Mouse (Mus musculus) frontal cortex, adult 2 months (tissue): ENCODE data around the gene Taf1b. TPM values are rescaled to one million over a fixed set of nuclear protein-coding genes. Genes with fewer than 3 reads are reported as not detected.
A peak's percentile ranks its signal among the peaks of the same experiment; 100 is the strongest.

ENCODE experiments used
- DNase-seq, 2 experiments: peaks; one replicate each; pipeline ENCODE4 v3.0.0; 2022; ENCODE audit warnings: low spot score in 1 of 2; ENCODE audit errors: extremely low spot score in 1 of 2
- polyA plus RNA-seq: library from polyadenylated mRNA; depleted of rRNA; stranded (reverse); fragments of >200 nt; gene quantifications from 2 replicates; pipeline ENCODE4 v1.2.3, GENCODE M21; 2012

Gene Taf1b
- polyA plus RNA-seq, 1 experiment, result 23.7 TPM

- DNase-seq, result no peak
Measured at GRCm38 (mm10) chr12:24548885-24549284, 50.7 kb downstream of the Taf1b start.

GRCm38 (mm10) chr12:24552531-24552930 is 54.4 kb downstream of the Taf1b start:
- no peak for DNase-seq

DNA sequence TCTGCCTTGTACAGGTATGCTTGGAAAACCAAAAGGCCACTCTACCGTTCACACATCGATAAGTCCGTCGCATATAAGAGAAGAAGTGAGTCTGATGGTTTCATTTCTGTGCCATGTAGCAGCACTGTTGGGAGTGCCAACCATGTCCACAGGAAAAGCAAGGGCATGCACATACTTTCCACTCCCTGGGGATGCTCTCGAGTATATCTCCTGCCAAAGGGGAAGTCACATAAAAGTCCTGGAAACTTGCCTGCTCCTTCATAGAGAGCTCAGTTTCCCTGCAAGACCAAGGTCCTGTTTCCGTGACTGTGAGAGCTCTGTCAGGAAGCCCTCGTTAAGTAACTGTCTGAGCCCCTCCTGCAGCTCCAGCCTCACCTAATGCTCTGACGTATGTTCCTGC is 57.8 kb downstream of the Taf1b start:
- no peak for DNase-seq

DNA sequence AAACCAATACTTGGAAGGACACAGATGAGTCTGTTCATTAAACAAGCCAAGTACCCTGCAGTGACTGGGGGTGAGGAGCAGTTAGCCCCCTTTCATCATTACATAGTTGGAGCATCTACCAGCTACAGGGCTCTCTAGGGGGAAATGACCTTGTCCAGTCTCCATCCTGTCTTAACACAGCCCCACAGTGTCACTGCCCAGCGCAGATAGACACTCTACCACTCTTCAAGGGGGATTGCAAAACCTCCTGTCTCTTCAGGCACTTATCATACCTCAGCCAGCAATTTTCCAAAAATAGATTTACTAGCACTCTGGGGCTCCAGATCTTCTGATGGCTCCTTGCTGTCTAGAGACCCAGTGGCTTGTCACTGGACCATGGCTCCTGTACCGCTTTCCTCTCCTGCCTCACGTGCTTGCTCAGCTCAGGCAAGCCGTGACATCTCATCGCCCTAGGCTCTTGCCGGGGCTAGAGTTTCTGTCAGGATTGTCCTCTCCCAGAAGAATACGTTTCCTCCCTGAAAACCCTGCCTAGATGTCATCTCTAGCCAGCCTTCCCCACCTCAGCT is 65.3 kb downstream of the Taf1b start:
- DNase-seq, result no peak

- DNase-seq, result no peak
Measured at GRCm38 (mm10) chr12:24565311-24565710, 67.2 kb downstream of the Taf1b start.

- DNase-seq, result no peak
Measured at GRCm38 (mm10) chr12:24567606-24568005, 69.4 kb downstream of the Taf1b start.

GRCm38 (mm10) chr12:24571523-24572392 is 73.6 kb downstream of the Taf1b start, which contains the start of gene Grhl1:
TSS of gene Grhl1 (plus strand) at chr12:24572283.
- peak; percentile 87 to 91 for DNase-seq

DNA sequence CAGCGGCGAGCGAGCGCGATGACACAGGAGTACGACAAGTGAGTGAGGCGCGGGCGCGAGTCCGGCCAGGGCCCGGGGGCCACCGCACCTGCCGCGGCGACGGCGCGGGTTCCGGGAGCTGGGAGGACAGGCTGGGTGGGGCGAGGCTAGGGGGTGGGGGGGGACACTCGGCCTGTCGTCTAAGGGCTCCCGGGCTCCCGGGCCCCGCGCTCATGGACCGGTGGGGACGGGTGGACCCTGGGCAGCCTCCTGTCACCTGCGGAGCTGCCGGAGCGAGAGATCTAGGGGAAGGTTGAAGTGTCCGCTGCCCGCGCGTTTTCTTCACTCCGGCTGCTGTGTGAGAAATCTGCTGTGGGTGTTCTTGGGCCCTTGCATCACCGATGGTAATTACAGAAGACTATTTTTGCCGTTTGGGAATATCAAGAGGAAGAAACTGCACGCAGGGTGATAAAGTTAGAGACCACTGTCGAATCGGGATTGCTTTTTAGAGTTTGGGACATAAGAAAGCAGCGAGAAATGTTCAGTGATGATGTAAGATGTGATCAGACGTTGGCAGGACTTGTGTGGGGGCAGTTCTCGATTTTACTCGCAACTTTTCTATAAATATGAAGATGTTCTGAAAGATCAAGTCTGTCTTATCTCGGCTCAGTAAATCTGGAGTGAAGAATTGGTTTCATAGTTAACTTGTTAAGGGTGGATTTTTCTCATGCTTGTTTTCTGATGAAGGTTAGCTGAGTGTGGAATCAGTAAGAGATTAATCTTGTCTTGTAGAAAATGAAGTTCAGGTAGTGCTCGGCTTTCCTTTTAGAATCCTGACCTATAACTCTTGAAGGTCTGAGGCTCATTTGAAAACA is 74.5 kb downstream of the Taf1b start:
- peak; percentile 15 to 49 for DNase-seq

DNA sequence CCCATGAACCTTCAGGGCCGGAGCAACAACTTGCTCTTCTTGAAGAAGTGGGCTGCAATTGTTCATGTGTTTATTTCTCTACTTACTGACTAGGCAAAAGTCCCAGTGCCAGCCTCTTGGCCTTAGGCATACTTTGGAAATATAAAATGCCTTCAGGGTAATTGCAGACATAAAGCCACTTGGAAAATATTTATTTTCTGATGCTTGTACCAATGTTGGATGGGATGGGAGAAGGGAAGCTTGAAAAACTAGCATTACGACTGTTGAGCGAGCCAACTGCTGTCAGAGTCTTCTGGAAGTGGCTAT is 75.1 kb downstream of the Taf1b start:
- DNase-seq, result no peak

GRCm38 (mm10) chr12:24574870-24575269 is 76.7 kb downstream of the Taf1b start:
- DNase-seq, result no peak

DNA sequence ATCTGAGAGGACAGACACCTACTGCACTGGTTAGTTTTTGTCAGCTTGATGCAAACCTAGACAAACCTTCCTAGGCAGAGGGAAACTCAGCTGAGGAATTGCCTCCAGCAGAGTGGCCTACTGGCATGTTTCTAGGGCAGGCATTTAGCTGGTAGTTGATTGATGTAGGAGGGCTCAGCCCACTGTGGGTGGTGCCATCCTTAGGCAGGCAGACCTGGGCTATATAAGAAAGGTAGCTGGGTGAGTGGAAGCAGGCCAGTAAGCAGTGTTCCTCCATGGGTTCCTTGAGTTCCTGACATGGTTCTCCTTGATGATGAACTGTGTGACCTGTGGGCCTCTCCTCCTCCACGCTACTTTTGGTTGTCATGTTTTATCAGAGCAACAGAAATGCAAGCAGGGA is 82.3 kb downstream of the Taf1b start:
- DNase-seq, result no peak

DNA sequence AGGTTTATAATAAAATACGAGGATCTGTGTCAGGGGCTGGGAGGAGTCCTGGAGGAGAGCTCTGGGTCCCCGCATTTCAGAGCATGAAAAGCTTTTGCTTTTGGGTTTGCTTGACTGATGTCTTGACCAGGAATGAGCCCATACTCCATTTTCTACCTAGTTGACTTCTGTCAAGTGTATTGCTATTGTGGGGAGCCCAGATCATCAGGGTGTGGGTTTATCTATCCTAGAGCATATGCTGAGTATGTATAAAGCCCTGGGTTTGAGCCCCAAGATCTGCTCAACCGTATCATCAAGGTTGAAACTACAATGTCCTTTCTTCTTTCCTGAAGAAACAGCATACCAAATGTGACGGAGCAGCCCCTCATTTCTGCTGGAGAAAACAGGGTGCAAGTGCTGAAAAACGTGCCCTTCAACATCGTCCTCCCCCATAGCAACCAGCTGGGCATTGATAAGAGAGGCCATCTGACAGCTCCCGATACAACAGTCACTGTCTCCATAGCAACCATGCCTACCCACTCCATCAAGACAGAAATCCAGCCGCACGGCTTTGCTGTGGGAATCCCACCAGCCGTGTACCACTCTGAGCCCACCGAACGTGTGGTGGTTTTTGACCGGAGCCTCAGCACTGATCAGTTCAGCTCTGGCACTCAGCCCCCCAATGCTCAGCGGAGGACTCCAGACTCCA is 83.0 kb downstream of the Taf1b start:
- peak in 1 of 2 experiments; percentile 39 for DNase-seq

DNA sequence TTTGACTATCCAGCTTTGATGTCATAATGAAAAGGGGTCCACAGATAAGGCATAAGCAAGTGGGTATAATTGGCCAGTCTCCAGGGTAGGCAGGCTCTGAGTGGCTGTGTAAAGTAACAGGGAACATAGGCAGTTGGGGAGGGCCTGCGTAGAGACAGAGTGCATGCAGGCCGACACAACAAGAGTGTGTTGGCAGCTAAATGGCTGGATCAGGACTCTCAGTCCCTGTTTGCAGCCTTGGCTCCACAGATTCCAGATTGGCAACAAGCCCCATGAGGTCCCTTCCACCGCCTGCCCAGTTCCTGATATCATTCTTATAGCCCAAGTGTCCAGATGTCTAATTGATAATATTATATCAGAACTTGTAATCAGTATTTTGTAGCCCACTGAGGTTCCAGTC is 85.5 kb downstream of the Taf1b start:
- no peak for DNase-seq

DNA sequence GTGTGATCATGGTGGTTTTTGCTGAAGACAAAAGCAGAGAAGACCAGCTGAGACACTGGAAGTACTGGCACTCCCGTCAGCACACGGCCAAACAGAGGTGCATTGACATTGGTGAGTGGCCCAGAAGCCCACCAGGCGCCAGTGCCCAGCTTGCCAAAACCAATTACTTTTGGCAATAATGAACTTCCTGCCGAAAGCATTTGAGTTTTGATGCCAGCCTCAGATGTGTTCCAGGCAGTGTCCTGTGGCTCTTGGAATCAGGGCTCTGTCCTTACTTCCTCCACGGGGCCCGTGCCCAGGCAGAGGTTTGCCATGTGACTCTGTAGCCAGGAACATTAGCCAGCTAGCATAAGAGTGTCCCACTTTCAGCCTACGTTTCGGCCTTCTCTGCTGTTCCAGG is 86.7 kb downstream of the Taf1b start:
- peak; percentile 26 to 40 for DNase-seq

DNA sequence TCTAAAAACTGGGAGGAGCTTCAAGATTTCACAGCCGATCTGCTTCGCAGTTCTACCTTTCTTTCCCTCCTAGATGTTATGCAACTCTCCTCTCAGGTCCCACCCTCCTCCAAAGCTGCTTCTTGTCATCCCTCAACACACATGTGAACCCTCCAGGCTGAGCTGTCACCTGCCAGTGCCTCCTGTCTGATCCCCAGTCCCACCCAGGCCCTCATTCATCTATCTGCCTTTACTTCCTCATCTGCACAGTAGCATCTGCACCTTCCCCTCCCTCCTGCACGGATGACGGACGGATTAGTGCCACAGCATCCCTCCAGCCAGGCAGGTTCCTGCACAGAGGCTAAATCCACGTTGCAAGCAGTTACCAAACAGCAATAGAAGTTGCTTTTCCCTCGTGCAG is 88.0 kb downstream of the Taf1b start:
- DNase-seq, result no peak

DNA sequence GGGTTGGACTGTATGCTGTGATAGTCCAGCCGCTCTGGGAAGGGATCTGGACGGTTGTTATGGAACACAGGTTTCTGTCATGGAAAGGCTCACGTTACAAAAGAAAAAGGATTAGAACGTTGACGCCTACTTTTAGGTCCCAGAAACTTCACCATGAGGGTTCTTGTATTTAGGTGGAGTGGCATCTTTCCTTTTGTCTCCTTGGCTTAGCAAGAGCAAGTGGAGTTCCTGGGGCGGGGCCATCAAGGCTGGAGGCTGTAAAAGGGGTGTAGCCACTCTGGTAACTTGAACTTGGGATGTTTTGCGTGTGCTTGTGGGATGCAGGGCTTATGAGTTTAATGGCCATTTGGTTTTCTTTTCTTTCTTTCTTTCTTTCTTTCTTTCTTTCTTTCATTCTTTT is 92.2 kb downstream of the Taf1b start:
- DNase-seq, result no peak

GRCm38 (mm10) chr12:24592055-24592454 is 93.9 kb downstream of the Taf1b start:
- no peak for DNase-seq

GRCm38 (mm10) chr12:24592956-24593672 is 95.0 kb downstream of the Taf1b start:
- DNase-seq, result peak in 1 of 2 experiments; percentile 74

- no peak for DNase-seq
Measured at GRCm38 (mm10) chr12:24597376-24597775, 99.2 kb downstream of the Taf1b start.

GRCm38 (mm10) chr12:24599366-24599895 is 101.3 kb downstream of the Taf1b start:
- DNase-seq, result peak in 1 of 2 experiments; percentile 18
